Mouse (Mus musculus) brain, embryonic 14.5 days (tissue): ENCODE measurements around the gene Parp16.

Experiments used
- CTCF ChIP-seq: fragments of 200-500 bp; IDR thresholded peaks from 2 replicates; pipeline ENCODE4 v1.5.1; 2012; ENCODE audit warnings: inconsistent platforms, mild to moderate bottlenecking, moderate library complexity, borderline replicate concordance; ENCODE audit not compliant: insufficient read depth, insufficient read length; ENCODE audit errors: extremely low read depth
- POLR2A ChIP-seq: fragments of 200-500 bp; IDR thresholded peaks from 2 replicates; pipeline ENCODE4 v1.6.1; 2012; ENCODE audit warnings: mild to moderate bottlenecking, inconsistent platforms, borderline replicate concordance; ENCODE audit not compliant: poor library complexity, insufficient read depth, insufficient read length, severe bottlenecking; ENCODE audit errors: extremely low read depth

- TF ChIP-seq POLR2A (no peak), CTCF (no peak)
Measured at GRCm38 (mm10) chr9:65168534-65168933, 26.6 kb upstream of the Parp16 start.
